Mouse (Mus musculus) ES-CJ7 (cell line): Measurements from ENCODE around the gene Gm21518.
"Not testable (repeated sequence)": the region's sequence is repeated elsewhere in the genome, so short reads cannot be mapped to it uniquely, and the experiment has no call there.

Experiments
- DNase-seq: peaks from one replicate; pipeline ENCODE4 v3.0.0; 2011; ENCODE audit warnings: low read depth, low spot score

Gm21518 gene

GRCm38 (mm10) chrY:62190566-62190965 lies at the start of gene Gm21518:
Gm21518 (plus strand) TSS chrY:62190866.
- not testable (repeated sequence) for DNase-seq
